Mouse (Mus musculus) heart, adult 2 months (tissue): ENCODE results near the gene P2ry10. TPM values are rescaled to one million over a fixed set of nuclear protein-coding genes. Genes with fewer than 3 reads are reported as not detected.
"Not testable (repeated sequence)": the region's sequence is repeated elsewhere in the genome, so short reads cannot be mapped to it uniquely, and the experiment has no call there.

ENCODE experiments used
- DNase-seq, 2 experiments: peaks; one replicate each; pipeline ENCODE4 v3.0.0; 2021
- H3K27ac ChIP-seq: fragments of 200-600 bp; 2 replicates; pipeline ENCODE4 v1.8.1; 2022
- H3K27me3 ChIP-seq: fragments of 200-500 bp; 2 replicates; pipeline ENCODE4 v1.6.1; 2012; ENCODE audit warnings: mild to moderate bottlenecking, low read length, inconsistent platforms, mixed read lengths; ENCODE audit not compliant: control insufficient read depth, insufficient read depth
- H3K36me3 ChIP-seq: fragments of 200-500 bp; 2 replicates; pipeline ENCODE4 v1.6.1; 2012; ENCODE audit warnings: low read length, inconsistent platforms; ENCODE audit not compliant: control insufficient read depth, insufficient read depth
- H3K4me1 ChIP-seq: fragments of 200-500 bp; 2 replicates; pipeline ENCODE4 v1.6.1; 2011; ENCODE audit warnings: low read length; ENCODE audit not compliant: control insufficient read depth, insufficient read depth
- H3K4me3 ChIP-seq: fragments of 200-600 bp; 2 replicates; pipeline ENCODE4 v1.8.1; 2022
- H3K79me2 ChIP-seq: fragments of 200-500 bp; replicated peaks from 2 replicates; pipeline ENCODE4 v1.6.1; 2012; ENCODE audit warnings: mild to moderate bottlenecking, inconsistent platforms, low read length, moderate library complexity, mixed read lengths; ENCODE audit not compliant: control insufficient read depth, insufficient read depth
- H3K9ac ChIP-seq: fragments of 200-500 bp; 2 replicates; pipeline ENCODE4 v1.6.1; 2012; ENCODE audit warnings: low read depth, mild to moderate bottlenecking, control low read depth, inconsistent platforms, low read length, mixed read lengths
- CTCF ChIP-seq: fragments of 200-600 bp; IDR thresholded peaks from 2 replicates; pipeline ENCODE4 v1.8.1; 2022; ENCODE audit warnings: antibody characterized with exemption, mild to moderate bottlenecking, moderate library complexity
- EP300 ChIP-seq: fragments of 200-500 bp; IDR thresholded peaks from 2 replicates; pipeline ENCODE4 v1.6.1; 2011; ENCODE audit warnings: low read depth, low read length, control low read depth; ENCODE audit not compliant: insufficient read depth
- POLR2A ChIP-seq: fragments of 200-500 bp; IDR thresholded peaks from 2 replicates; pipeline ENCODE4 v1.6.1; 2011; ENCODE audit warnings: mild to moderate bottlenecking, low read depth, low read length, control low read depth; ENCODE audit not compliant: insufficient read depth
- WGBS: fragments of 180-500 bp; shearing (Covaris S2); methylation state at CpG from one replicate; pipeline ENCODE4 v1.1.7; 2018; 5-methylcytosine and 5-hydroxymethylcytosine counted together
- intact Hi-C: fragments of 180-260 bp; cut with DNase I; formaldehyde crosslinking; loops from one replicate; pipeline ENCODE4 v1.15.1; 2025
- long read RNA-seq: library from polyadenylated mRNA; stranded (forward); transcript quantifications from one replicate; pipeline ENCODE4 v2.0.0, GENCODE M21; 2021
- polyA plus RNA-seq: library from polyadenylated mRNA; depleted of rRNA; stranded (reverse); fragments of >200 nt; gene quantifications from 2 replicates; pipeline ENCODE4 v1.2.3, GENCODE M21; 2012; rRNA removed
- total RNA-seq, 2 experiments: library from RNA; stranded (reverse); gene quantifications; 2 replicates each; pipeline ENCODE4 v1.2.3; 2021

The P2ry10 gene
- total RNA-seq (under 1 TPM; 0.21 to 0.32 TPM), polyA plus RNA-seq (0.35 and 0.37 TPM in 2 replicates)
- long read RNA-seq = 0 reads

DNA sequence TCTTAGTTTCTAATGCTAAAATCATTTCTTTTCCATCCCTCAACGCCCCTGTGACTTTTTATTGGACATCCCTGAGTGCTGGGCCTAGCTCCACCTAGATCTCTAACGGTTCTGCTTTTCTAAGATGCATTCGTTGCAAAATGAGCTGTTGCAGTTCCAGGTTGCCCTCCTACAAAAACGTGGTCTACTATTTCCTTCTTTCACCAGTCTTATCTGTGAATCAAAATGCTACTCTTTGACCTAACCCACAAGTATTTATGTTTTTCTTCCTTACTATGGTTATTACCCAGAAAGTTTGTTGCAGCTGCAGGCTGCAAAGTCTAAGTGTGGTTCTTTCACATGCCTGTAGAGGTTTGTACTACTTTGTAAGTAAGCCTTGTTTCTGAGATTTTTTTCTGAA, at the start of gene P2ry10:
Gene P2ry10 (plus strand): TSS at position 316 of the 400 bp plus-strand sequence.
- H3K27ac ChIP-seq = no peak within 1 kb of the TSS
- TF ChIP-seq EP300 (no peak), POLR2A (no peak), CTCF (no peak)
- no peaks in the 10 kb centered on the region for H3K27me3 ChIP-seq
- 52% methylated on average over 4 of the region's 4 CpGs for WGBS
- H3K4me1 ChIP-seq = no peaks in the 10 kb centered on the region
- H3K4me3 ChIP-seq = no peak within 1 kb of the TSS
- H3K9ac ChIP-seq = no peak within 1 kb of the TSS
- no peaks in the 10 kb centered on the region for H3K79me2 ChIP-seq
- DNase-seq = no peak
- intact Hi-C loops = no loop called here
- no peaks in the 10 kb centered on the region for H3K36me3 ChIP-seq

DNA sequence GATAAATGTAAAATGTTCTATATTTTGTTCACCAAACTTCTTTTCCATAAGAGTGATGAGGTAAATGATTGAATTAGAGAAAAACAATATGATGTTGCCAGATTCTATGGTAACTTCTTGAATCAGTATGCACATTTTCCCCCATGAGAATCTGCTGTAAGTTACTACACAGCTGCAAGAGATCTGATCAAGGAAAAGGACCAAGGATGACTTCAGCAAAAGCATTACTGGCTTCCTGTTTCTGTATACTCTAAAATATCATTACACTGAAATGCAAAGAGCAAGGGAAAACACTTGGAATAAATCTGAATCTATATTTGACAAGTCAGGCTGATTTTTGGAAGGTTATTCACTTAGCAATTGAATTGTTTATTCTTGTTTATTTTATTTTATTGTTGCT, 49.1 kb upstream of the P2ry10 start:
- Histone ChIP-seq H3K27me3 (no peaks in the 10 kb centered on the region), H3K4me1 (no peaks in the 10 kb centered on the region), H3K4me3 (no peak overlapping the region), H3K79me2 (no peaks in the 10 kb centered on the region), H3K27ac (no peak overlapping the region), H3K36me3 (no peaks in the 10 kb centered on the region), H3K9ac (no peak overlapping the region)
- intact Hi-C loops = no loop called here
- DNase-seq = no peak
- TF ChIP-seq CTCF = no peak
- TF ChIP-seq EP300 = no peak
- no peak for TF ChIP-seq POLR2A

DNA sequence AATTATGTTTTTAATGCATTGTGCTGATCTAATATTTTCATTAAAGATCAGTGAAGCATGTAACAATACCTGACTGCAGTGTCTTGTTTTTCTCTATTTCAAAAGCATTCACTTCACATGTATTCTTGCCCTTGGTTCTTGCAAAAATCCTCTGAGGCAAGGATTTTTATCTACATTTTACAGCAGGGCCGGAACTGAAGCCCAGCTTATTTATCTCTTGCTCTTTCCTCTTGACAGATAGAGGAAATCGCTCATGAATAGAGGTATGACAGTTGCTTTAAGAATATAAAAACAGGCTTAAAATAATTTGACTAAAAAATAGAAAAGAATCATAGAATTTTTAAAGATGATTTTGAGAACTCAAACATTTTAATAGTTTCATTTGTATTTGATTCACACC, 48.7 kb upstream of the P2ry10 start:
- H3K27me3 ChIP-seq = no peaks in the 10 kb centered on the region
- no peak for DNase-seq
- TF ChIP-seq CTCF (no peak), POLR2A (no peak)
- intact Hi-C loops = no loop called here
- no peaks in the 10 kb centered on the region for H3K79me2 ChIP-seq
- no peaks in the 10 kb centered on the region for H3K4me1 ChIP-seq
- H3K36me3 ChIP-seq = no peaks in the 10 kb centered on the region
- H3K4me3 ChIP-seq = no peak overlapping the region
- WGBS = 30% methylated on average over 2 of the region's 2 CpGs
- no peak overlapping the region for H3K27ac ChIP-seq
- H3K9ac ChIP-seq = no peak overlapping the region

DNA sequence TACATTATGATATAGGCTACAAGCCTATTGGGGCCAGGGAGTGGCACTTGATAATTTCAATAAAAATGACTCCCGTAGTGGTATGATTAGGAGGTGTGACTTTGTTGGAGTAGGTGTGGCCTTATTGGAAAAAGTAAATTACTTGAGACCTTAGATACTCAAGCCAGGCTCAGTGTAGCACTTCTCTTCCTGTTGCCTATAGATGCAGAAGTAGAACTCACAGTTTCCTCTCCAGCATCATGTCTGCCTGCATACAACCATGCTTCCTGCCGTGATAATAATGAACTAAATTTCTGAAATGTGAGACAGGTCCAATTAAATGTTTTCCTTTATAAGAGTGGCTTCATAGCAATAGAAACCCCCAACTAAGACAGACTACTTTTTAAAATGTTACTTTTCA, 45.9 kb upstream of the P2ry10 start:
- Histone ChIP-seq H3K27ac (no peak overlapping the region), H3K4me3 (no peak overlapping the region), H3K79me2 (no peaks in the 10 kb centered on the region), H3K27me3 (no peaks in the 10 kb centered on the region), H3K9ac (no peak overlapping the region), H3K4me1 (no peaks in the 10 kb centered on the region), H3K36me3 (no peaks in the 10 kb centered on the region)
- no peak for DNase-seq
- intact Hi-C loops = no loop called here
- WGBS = 87% methylated on average over 2 of the region's 2 CpGs
- TF ChIP-seq EP300 = no peak
- no peak for TF ChIP-seq POLR2A
- TF ChIP-seq CTCF = no peak

DNA sequence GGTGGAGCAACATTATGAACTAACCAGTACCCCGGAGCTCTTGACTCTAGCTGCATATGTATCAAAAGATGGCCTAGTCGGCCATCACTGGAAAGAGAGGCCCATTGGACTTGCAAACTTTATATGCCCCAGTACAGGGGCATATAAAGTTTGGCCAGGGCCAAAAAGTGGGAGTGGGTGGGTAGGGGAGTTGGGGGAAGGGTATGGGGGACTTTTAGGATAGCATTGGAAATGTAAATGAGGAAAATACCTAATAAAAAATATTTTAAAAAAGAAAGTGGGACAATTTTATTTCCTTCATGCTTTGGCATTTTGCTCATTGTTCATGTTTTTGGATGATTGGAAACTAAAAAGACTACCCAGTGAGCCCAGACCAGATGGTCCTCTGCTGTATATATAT, 4.9 kb upstream of the P2ry10 start:
- H3K4me1 ChIP-seq, H3K27me3 ChIP-seq, H3K9ac ChIP-seq, H3K4me3 ChIP-seq, H3K27ac ChIP-seq, DNase-seq, H3K79me2 ChIP-seq, intact Hi-C loops, H3K36me3 ChIP-seq: not testable (repeated sequence)
- WGBS = 78% methylated on average over 2 of the region's 2 CpGs

DNA sequence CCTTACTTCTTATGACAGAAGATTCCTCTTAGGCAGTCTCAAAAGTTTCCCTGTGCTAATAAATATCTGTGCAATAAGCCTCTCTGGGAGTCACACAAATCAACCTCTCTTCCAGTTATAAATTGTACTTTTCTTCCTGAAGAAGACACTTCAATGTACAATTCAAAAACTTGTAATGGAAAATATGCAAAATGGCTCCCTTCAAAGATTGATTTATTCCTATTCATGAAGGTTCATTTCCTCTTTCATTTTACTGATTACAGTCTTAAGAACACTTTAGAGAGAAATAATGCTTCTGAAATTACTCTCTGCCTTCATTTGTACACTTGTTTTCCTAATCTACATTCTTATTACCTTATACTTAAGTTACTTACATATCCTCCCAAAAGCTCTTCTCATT, 4.0 kb upstream of the P2ry10 start:
- Histone ChIP-seq H3K79me2 (no peaks in the 10 kb centered on the region), H3K27ac (no peak overlapping the region), H3K4me1 (no peaks in the 10 kb centered on the region), H3K36me3 (no peaks in the 10 kb centered on the region), H3K9ac (no peak overlapping the region), H3K27me3 (no peaks in the 10 kb centered on the region), H3K4me3 (no peak overlapping the region)
- intact Hi-C loops = no loop called here
- no peak for TF ChIP-seq POLR2A
- no peak for TF ChIP-seq EP300
- TF ChIP-seq CTCF = no peak
- no peak for DNase-seq

DNA sequence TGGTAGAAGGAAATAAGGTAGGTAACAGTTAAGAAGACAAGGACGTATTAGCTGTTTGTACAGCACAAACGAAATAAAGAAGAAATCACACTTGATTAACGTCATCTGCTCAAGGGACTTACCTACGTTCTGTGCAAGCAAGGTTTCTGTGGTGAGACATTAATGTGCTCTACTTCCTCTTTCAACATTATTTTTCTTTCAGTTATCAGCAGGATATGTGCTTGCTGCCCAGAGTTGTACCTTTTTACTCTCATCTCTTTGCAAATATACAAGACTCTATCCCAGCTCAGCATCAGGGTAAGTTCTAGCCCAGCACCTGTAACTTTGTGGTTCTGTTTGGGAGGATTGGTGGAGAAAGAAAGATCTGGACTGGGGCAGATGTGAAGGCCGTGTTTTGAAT, 839 bp downstream of the P2ry10 start:
- H3K36me3 ChIP-seq = no peaks in the 10 kb centered on the region
- 64% methylated on average over 5 of the region's 5 CpGs for WGBS
- H3K27me3 ChIP-seq = no peaks in the 10 kb centered on the region
- intact Hi-C loops = no loop called here
- DNase-seq = no peak
- no peak overlapping the region for H3K4me3 ChIP-seq
- H3K9ac ChIP-seq = no peak overlapping the region
- no peaks in the 10 kb centered on the region for H3K4me1 ChIP-seq
- no peak for TF ChIP-seq EP300
- no peak for TF ChIP-seq CTCF
- TF ChIP-seq POLR2A = no peak
- H3K79me2 ChIP-seq = no peaks in the 10 kb centered on the region
- no peak overlapping the region for H3K27ac ChIP-seq
